Mouse (Mus musculus): ENCODE data around the gene Ephb3. TPM values are rescaled to one million over a fixed set of nuclear protein-coding genes. Genes with fewer than 3 reads are reported as not detected.
"Not testable (repeated sequence)": the region's sequence is repeated elsewhere in the genome, so short reads cannot be mapped to it uniquely, and the experiment has no call there.

Ephb3 gene
- 24.9 and 49.0 TPM in 2 replicates for total RNA-seq (2012; rRNA removed)

DNA sequence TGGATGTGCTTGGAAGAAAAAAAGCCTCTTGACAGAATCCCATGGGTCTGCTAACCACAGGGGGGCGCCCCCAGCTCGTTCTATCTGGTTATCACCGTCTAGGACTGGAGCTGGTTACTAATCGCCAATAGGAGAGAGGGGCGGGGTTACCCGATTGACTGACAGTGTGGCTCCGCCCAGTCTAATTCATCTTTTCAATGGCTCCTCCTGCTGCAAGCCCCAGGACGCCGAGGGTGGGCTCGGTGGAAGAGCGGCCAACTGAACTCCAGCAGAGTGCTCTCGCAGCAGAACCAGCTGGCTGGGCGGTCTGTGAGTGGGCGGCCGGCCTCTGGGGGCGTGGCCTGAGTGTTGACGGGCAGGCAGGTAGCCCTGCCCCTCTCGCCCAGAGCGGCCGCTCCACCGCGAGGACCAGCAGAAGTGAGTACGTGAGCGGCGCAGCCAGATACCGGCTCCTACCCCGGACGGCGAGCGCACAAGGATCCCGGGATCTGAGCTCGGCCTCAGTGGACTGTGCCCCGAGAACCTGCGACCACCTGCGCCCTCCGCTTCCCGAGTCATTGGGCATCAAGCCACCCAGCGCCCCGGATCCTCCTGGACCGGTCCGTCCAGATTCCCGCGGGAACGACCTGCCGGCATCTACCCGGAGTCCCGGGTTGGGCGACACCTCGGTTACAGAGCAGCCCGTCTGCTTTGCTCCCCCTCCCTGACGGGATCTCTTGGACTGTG, at the start of gene Ephb3:
Ephb3 (plus strand) TSS at position 389 of the 726 bp plus-strand sequence.
- no peaks in the 10 kb centered on the region for H3K36me3 ChIP-seq (ENCODE audit: control insufficient read depth, insufficient read depth, low read length, poor library complexity, severe bottlenecking)
- in situ Hi-C loops (cut with MboI; ENCODE audit: low sequenced_read_pairs in 2 of 2, unreplicated experiment in 2 of 2), result loop anchor here (5.0 to 25.0 kb wide), 2 partner anchors 183 to 188 kb away; no protein-coding TSS in a partner anchor
- peak within 1 kb of the TSS; percentile 88 to 96 for H3K4me3 ChIP-seq (ENCODE audit: insufficient read depth in 1 of 2, low read depth in 1 of 2, low read length in 2 of 2, poor library complexity in 1 of 2, severe bottlenecking in 1 of 2)
- peak within 1 kb of the TSS; percentile 68 for H3K27ac ChIP-seq (ENCODE audit: insufficient read depth, low read depth, low read length, poor library complexity, severe bottlenecking)
- peak within 1 kb of the TSS; percentile 91 for H3K9ac ChIP-seq (ENCODE audit: insufficient read depth, low read depth, low read length, poor library complexity, severe bottlenecking)
- peaks cover 9 to 37% of the 10 kb centered on the region in 2 experiments; a peak in 3 of 4 replicates for H3K4me1 ChIP-seq (ENCODE audit: control insufficient read depth in 2 of 2, insufficient read depth in 2 of 2, low read length in 2 of 2, poor library complexity in 1 of 2)
- peak; percentile 100 for DNase-seq (ENCODE audit: low read depth, low spot score)
- no peak for TF ChIP-seq MAFK (IDR thresholded peaks at IDR 0.05; ENCODE audit: insufficient read depth, low read depth, low read length)
- no peak for TF ChIP-seq HCFC1 (IDR thresholded peaks at IDR 0.05; ENCODE audit: borderline replicate concordance, insufficient read depth, low read length)
- TF ChIP-seq ZNF384 (IDR thresholded peaks at IDR 0.05; ENCODE audit: low read depth, low read length), result peak; percentile 80
- TF ChIP-seq CHD2 (IDR thresholded peaks at IDR 0.05; ENCODE audit: low read depth, low read length), result no peak
- TF ChIP-seq ZC3H11A (IDR thresholded peaks at IDR 0.05; ENCODE audit: borderline replicate concordance, low read depth, low read length), result peak; percentile 96
- H3K9me3 ChIP-seq (ENCODE audit: control insufficient read depth, insufficient read depth, low read depth, low read length), result no peaks in the 10 kb centered on the region

DNA sequence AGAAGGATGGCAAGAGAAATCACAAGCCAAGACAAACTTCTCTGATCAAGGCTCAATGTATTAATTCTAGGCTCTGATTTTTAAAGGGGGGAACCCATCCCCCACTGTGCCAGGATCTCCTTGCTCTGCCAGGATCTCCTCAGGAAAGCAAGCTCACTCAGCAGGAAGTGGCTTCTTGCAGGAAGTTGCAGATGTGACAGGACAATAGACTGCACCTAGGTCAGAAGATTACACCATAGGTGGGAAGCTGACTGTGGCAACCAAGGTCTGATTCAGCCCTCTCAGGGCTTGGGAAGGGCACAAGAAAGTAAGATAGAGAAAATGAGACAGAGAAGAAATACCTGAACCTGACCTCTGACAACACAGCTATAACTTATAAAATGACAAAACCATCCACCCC, 48.3 kb upstream of the Ephb3 start:
- in situ Hi-C loops (cut with MboI; ENCODE audit: low sequenced_read_pairs in 2 of 2, unreplicated experiment in 2 of 2); H3K9ac ChIP-seq (ENCODE audit: insufficient read depth, low read depth, low read length, poor library complexity, severe bottlenecking); H3K27ac ChIP-seq (ENCODE audit: insufficient read depth, low read depth, low read length, poor library complexity, severe bottlenecking); H3K36me3 ChIP-seq (ENCODE audit: control insufficient read depth, insufficient read depth, low read length, poor library complexity, severe bottlenecking); DNase-seq (ENCODE audit: low read depth, low spot score); H3K4me3 ChIP-seq (ENCODE audit: insufficient read depth in 1 of 2, low read depth in 1 of 2, low read length in 2 of 2, poor library complexity in 1 of 2, severe bottlenecking in 1 of 2); H3K9me3 ChIP-seq (ENCODE audit: control insufficient read depth, insufficient read depth, low read depth, low read length): not testable (repeated sequence)
- peaks cover 0 to 10% of the 10 kb centered on the region in 2 experiments; a peak in 3 of 4 replicates for H3K4me1 ChIP-seq (ENCODE audit: control insufficient read depth in 2 of 2, insufficient read depth in 2 of 2, low read length in 2 of 2, poor library complexity in 1 of 2)

DNA sequence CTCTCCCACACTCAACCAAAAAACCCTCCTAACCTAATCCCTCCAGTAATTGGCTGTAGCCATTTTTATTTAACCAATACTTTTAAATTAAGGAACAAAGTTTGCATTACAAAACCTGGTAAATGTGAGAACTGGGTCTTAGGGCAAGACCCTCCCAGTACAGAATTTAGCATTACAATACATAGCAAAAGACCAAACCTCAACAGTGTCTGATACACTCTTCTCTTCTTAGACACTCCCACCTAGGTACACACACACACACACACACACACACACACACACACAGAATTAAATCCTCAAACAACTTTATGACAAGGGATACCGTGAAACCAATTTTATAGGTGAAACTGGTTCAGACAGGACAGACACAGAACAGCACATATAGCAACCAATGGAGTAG, 45.3 kb upstream of the Ephb3 start:
- H3K9ac ChIP-seq (ENCODE audit: insufficient read depth, low read depth, low read length, poor library complexity, severe bottlenecking); in situ Hi-C loops (cut with MboI; ENCODE audit: low sequenced_read_pairs in 2 of 2, unreplicated experiment in 2 of 2); DNase-seq (ENCODE audit: low read depth, low spot score); H3K9me3 ChIP-seq (ENCODE audit: control insufficient read depth, insufficient read depth, low read depth, low read length); H3K27ac ChIP-seq (ENCODE audit: insufficient read depth, low read depth, low read length, poor library complexity, severe bottlenecking); H3K4me3 ChIP-seq (ENCODE audit: insufficient read depth in 1 of 2, low read depth in 1 of 2, low read length in 2 of 2, poor library complexity in 1 of 2, severe bottlenecking in 1 of 2); H3K36me3 ChIP-seq (ENCODE audit: control insufficient read depth, insufficient read depth, low read length, poor library complexity, severe bottlenecking); H3K4me1 ChIP-seq (ENCODE audit: control insufficient read depth in 2 of 2, insufficient read depth in 2 of 2, low read length in 2 of 2, poor library complexity in 1 of 2): not testable (repeated sequence)

DNA sequence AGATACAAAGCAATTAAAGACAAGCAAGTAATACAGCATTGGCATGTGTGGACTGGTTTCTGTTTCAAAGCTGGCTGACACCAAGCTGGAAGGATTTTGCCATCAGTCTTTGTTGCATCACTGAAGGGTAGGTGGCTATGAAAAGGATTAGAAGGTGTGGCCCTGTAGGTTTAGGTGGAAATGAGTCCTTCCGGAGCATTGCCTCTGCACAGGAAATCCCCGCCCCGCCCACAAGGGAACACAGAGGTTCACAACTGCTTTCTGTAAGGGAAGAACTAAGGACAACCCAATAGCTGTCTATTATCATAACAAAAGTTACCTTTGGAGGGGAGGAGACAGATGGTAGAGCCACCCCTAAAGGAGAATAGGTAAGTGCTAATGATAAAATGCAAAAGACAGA, 41.1 kb upstream of the Ephb3 start:
- H3K9me3 ChIP-seq (ENCODE audit: control insufficient read depth, insufficient read depth, low read depth, low read length); in situ Hi-C loops (cut with MboI; ENCODE audit: low sequenced_read_pairs in 2 of 2, unreplicated experiment in 2 of 2); H3K4me3 ChIP-seq (ENCODE audit: insufficient read depth in 1 of 2, low read depth in 1 of 2, low read length in 2 of 2, poor library complexity in 1 of 2, severe bottlenecking in 1 of 2); H3K4me1 ChIP-seq (ENCODE audit: control insufficient read depth in 2 of 2, insufficient read depth in 2 of 2, low read length in 2 of 2, poor library complexity in 1 of 2); H3K9ac ChIP-seq (ENCODE audit: insufficient read depth, low read depth, low read length, poor library complexity, severe bottlenecking); H3K36me3 ChIP-seq (ENCODE audit: control insufficient read depth, insufficient read depth, low read length, poor library complexity, severe bottlenecking): not testable (repeated sequence)
- DNase-seq (ENCODE audit: low read depth, low spot score), result peak; percentile 79
- H3K27ac ChIP-seq (ENCODE audit: insufficient read depth, low read depth, low read length, poor library complexity, severe bottlenecking), result peak overlapping the region; percentile 43; the same call in 1 of the 2 replicates

DNA sequence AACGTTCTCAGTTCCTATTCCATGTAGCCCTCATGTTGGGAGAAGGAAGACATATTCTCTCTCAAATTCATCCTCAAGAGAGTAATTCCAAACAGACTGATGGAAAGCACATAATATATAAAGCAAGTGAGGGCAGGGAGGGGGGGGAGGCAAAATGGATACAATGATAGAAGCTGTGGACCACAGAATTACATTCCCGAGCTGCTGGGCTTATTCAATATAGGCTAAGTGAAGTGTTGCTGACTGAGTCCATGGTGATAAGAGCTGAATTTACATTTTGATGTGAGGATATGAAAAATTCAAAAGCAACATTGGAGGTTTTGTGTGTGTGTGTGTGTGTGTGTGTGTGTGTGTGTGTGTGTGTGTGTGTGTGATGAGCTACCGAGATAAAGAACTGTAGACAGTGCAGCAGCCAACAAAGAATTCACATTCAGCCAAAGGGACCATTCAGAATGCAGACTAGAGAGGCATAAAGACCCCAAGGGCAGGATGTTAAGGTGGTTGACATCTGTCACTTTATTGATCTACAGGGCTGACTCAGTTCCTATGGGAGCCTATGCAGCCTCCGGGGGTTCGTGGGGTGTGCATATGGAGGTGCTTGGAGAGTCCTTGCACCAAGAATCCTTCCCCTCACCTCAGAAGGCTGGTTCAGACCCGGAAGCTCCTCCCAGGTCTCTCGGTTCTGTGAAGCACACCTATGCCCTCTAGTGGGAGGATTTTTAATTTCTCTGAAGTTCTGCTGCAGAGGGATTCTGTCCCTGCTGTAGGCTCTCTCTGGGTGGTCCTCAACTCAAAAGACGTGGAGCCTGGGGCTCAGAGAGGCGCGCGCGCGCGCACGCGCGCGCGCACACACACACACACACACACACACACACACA, 39.0 kb upstream of the Ephb3 start:
- H3K9ac ChIP-seq (ENCODE audit: insufficient read depth, low read depth, low read length, poor library complexity, severe bottlenecking); H3K4me1 ChIP-seq (ENCODE audit: control insufficient read depth in 2 of 2, insufficient read depth in 2 of 2, low read length in 2 of 2, poor library complexity in 1 of 2); H3K4me3 ChIP-seq (ENCODE audit: insufficient read depth in 1 of 2, low read depth in 1 of 2, low read length in 2 of 2, poor library complexity in 1 of 2, severe bottlenecking in 1 of 2); in situ Hi-C loops (cut with MboI; ENCODE audit: low sequenced_read_pairs in 2 of 2, unreplicated experiment in 2 of 2); H3K36me3 ChIP-seq (ENCODE audit: control insufficient read depth, insufficient read depth, low read length, poor library complexity, severe bottlenecking); H3K9me3 ChIP-seq (ENCODE audit: control insufficient read depth, insufficient read depth, low read depth, low read length); DNase-seq (ENCODE audit: low read depth, low spot score); H3K27ac ChIP-seq (ENCODE audit: insufficient read depth, low read depth, low read length, poor library complexity, severe bottlenecking): not testable (repeated sequence)

Data from ES-E14 (cell line).